Mouse (Mus musculus): ENCODE measurements at regions not wholly inside any gene's neighbourhood (a gene's known extent, or its start where the extent isn't known, plus 50 kb on each side); places are given as distances from the start of the nearest gene placed in this dataset.

DNA sequence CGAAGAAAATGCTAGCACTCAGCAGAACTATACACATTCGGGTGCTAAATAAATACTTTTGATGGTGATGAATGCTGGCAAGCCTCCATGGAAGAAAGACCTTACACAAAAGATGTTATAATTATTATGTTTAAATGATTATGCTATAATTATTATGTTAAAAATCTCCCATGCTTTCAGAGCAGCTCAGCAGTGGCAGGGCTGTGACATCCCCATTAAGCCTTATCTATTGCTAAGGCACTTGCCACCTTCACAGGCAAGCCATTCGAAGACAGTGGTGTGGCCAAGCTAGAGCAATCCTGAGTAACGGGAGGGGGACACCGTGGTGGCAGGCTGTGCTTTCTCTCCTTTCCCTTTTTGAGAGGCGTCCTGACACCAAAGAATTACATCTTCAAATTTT is 869.9 kb downstream of the Tmem182 start:
- H3K9ac ChIP-seq (replicated peaks; ENCODE audit: low read length, poor library complexity, severe bottlenecking): no peak overlapping the region
- no peaks in the 10 kb centered on the region for H3K36me3 ChIP-seq (ENCODE audit: insufficient read depth, low read length)
- H3K4me3 ChIP-seq (ENCODE audit: low read depth, low read length): no peak overlapping the region
- no peaks in the 10 kb centered on the region for H3K9me3 ChIP-seq (ENCODE audit: low read length)
- WGBS: 51% methylated on average over 6 of the region's 6 CpGs
- H3K4me1 ChIP-seq (ENCODE audit: insufficient read depth, low read length): no peaks in the 10 kb centered on the region
- ATAC-seq (ENCODE audit: low FRiP score): no peak
- H3K4me2 ChIP-seq (ENCODE audit: low read depth, low read length, poor library complexity, severe bottlenecking): no peak overlapping the region
- TF ChIP-seq CTCF (IDR thresholded peaks at IDR 0.05): no peak
- H3K27ac ChIP-seq (ENCODE audit: low read depth, low read length): no peak overlapping the region
- DNase-seq (ENCODE audit: low spot score): no peak
- no peaks in the 10 kb centered on the region for H3K27me3 ChIP-seq (ENCODE audit: insufficient read depth, low read length)

DNA sequence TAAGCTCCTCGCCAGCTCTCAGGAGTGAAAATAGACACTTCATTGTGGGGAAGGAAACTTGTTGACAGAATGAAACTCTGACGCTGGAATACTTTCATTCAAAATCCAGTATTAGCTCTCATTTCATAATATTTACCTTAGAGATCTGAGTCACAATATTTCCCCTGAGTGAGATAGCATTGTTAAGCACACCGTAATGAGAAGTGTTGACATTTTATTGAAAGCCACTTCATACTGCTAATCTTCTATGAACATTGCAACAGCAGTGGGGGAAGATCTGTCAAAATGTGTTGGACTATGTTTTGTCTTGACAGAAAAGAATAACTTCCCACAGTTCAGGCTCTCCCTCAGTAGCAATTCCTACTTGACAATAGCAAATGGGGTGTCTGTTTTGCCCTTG is 900.3 kb downstream of the Tmem182 start:
- no peak overlapping the region for H3K27ac ChIP-seq (ENCODE audit: low read depth, low read length)
- no peak overlapping the region for H3K4me2 ChIP-seq (ENCODE audit: low read depth, low read length, poor library complexity, severe bottlenecking)
- ATAC-seq (ENCODE audit: low FRiP score): no peak
- DNase-seq (ENCODE audit: low spot score): no peak
- 72% methylated on average over 3 of the region's 3 CpGs for WGBS
- no peaks in the 10 kb centered on the region for H3K27me3 ChIP-seq (ENCODE audit: insufficient read depth, low read length)
- no peaks in the 10 kb centered on the region for H3K36me3 ChIP-seq (ENCODE audit: insufficient read depth, low read length)
- no peaks in the 10 kb centered on the region for H3K4me1 ChIP-seq (ENCODE audit: insufficient read depth, low read length)
- no peak overlapping the region for H3K9ac ChIP-seq (replicated peaks; ENCODE audit: low read length, poor library complexity, severe bottlenecking)
- no peak for TF ChIP-seq CTCF (IDR thresholded peaks at IDR 0.05)
- H3K4me3 ChIP-seq (ENCODE audit: low read depth, low read length): no peak overlapping the region
- no peaks in the 10 kb centered on the region for H3K9me3 ChIP-seq (ENCODE audit: low read length)

DNA sequence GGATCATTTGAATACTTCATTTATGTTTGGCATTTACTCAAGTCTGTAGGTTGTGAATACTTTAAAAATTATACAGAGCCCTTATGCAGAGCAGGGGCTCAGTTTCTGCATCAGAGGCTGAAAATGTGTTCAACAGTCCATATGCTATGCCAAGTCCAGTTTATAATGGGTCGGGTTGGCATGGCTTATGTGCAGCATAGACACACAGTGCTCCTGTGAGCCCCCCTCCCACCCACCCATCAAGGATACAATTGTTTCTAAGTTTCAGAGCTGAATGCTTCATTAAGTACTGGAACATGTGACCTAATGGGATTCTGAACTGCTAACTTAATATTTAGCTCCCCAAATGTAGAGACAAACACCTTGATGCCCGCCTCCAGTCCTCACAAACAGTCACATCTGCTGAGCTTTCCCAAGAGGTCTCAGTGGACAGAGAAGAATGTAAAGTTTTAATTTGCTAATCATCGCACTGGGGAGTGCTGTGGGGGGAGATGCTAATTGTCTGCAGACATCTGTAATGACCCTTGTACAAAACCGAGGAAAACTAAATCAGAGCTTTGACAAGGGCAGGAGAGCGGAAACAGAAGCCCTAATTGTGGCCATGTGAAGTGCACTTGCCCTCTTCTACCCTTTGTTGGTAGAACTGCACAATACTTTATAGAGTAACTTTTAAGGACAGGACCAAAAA is 937.4 kb downstream of the Tmem182 start:
- DNase-seq (ENCODE audit: low spot score) (peak; percentile 13), ATAC-seq (ENCODE audit: low FRiP score) (no peak)
- no peak overlapping the region for H3K27ac ChIP-seq (ENCODE audit: low read depth, low read length)
- no peak for TF ChIP-seq CTCF (IDR thresholded peaks at IDR 0.05)
- no peak overlapping the region for H3K4me3 ChIP-seq (ENCODE audit: low read depth, low read length)
- no peaks in the 10 kb centered on the region for H3K27me3 ChIP-seq (ENCODE audit: insufficient read depth, low read length)
- H3K4me1 ChIP-seq (ENCODE audit: insufficient read depth, low read length): no peaks in the 10 kb centered on the region
- no peaks in the 10 kb centered on the region for H3K36me3 ChIP-seq (ENCODE audit: insufficient read depth, low read length)
- 52% methylated on average over 5 of the region's 5 CpGs for WGBS
- H3K9me3 ChIP-seq (ENCODE audit: low read length): no peaks in the 10 kb centered on the region
- H3K4me2 ChIP-seq (ENCODE audit: low read depth, low read length, poor library complexity, severe bottlenecking): no peak overlapping the region
- no peak overlapping the region for H3K9ac ChIP-seq (replicated peaks; ENCODE audit: low read length, poor library complexity, severe bottlenecking)

DNA sequence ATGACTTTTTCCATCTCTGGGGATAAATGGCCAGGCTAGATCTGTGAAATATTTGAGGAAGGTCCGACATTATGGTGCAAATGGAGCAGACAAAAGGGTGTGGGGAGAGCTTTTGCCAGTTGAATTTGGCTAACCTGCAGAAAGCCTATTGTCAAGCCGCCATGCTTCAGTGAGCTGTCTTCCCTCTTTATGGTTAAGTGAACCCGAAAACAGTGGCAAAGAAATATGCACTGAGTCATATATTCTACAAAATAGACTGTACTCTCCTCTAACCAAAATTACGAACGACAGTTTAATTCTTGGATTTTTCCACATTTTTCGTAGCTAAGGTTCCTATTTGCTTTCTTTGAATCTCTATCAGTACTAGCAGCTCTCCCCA is 937.9 kb downstream of the Tmem182 start:
- no peak for DNase-seq (ENCODE audit: low spot score)

DNA sequence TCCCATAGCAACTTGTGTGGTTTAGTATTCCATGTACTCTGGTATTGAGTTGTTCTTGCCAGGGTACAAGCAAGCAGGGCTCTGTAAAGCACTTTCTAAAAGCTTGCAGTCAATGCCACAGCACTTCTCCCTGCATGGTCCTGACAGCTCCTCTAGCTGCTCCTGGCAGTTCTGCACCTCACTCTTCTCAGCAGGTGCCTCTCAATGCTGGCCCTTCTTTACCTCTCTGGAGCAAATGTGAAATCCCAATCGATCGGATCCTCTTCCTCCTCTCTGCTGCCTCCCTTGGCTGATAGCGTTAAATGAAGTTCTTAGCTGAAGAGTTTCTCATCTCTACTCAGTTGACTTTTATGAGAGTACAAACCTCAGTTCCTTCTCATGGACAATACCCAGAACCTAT is 939.1 kb downstream of the Tmem182 start:
- no peaks in the 10 kb centered on the region for H3K9me3 ChIP-seq (ENCODE audit: low read length)
- no peak overlapping the region for H3K27ac ChIP-seq (ENCODE audit: low read depth, low read length)
- H3K4me2 ChIP-seq (ENCODE audit: low read depth, low read length, poor library complexity, severe bottlenecking): no peak overlapping the region
- H3K4me3 ChIP-seq (ENCODE audit: low read depth, low read length): no peak overlapping the region
- ATAC-seq (ENCODE audit: low FRiP score) (no peak), DNase-seq (ENCODE audit: low spot score) (no peak)
- H3K36me3 ChIP-seq (ENCODE audit: insufficient read depth, low read length): no peaks in the 10 kb centered on the region
- H3K27me3 ChIP-seq (ENCODE audit: insufficient read depth, low read length): no peaks in the 10 kb centered on the region
- 46% methylated on average over 3 of the region's 3 CpGs for WGBS
- no peak overlapping the region for H3K9ac ChIP-seq (replicated peaks; ENCODE audit: low read length, poor library complexity, severe bottlenecking)
- H3K4me1 ChIP-seq (ENCODE audit: insufficient read depth, low read length): no peaks in the 10 kb centered on the region
- 0 out of 2 replicates have a peak, but pooled peaks have one; percentile 13 for TF ChIP-seq CTCF (IDR thresholded peaks at IDR 0.05)

More for the DNA sequence above, 937.9 kb downstream of the Tmem182 start:
- Histone ChIP-seq H3K36me3 (ENCODE audit: insufficient read depth, low read length) (no peaks in the 10 kb centered on the region), H3K4me2 (ENCODE audit: low read depth, low read length, poor library complexity, severe bottlenecking) (no peak overlapping the region), H3K27me3 (ENCODE audit: insufficient read depth, low read length) (no peaks in the 10 kb centered on the region), H3K27ac (ENCODE audit: low read depth, low read length) (no peak overlapping the region), H3K4me3 (ENCODE audit: low read depth, low read length) (no peak overlapping the region), H3K4me1 (ENCODE audit: insufficient read depth, low read length) (no peaks in the 10 kb centered on the region), H3K9ac (replicated peaks; ENCODE audit: low read length, poor library complexity, severe bottlenecking) (no peak overlapping the region), H3K9me3 (ENCODE audit: low read length) (no peaks in the 10 kb centered on the region)
- no peak for ATAC-seq (ENCODE audit: low FRiP score)
- TF ChIP-seq CTCF (IDR thresholded peaks at IDR 0.05): no peak
- 51% methylated on average over 6 of the region's 6 CpGs for whole genome bisulfite sequencing

DNA sequence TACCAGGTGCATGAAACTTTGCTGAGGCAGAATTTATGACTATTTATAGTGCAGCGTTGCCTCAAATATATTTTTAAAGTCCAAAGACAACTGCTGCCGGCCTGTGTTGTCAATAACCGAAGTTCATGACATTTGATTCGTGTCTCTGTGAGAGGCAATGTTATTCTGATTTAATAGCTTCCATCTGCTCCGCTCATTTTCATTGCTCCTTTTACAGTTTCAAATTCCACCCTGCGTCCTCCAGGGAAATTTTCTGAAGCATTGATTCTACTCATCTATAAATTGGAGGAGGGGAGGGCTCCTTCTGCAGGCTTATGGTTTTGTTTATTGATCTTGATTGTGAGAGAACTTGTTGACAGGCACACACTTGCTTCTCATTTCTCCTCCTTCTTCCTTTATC is 936.2 kb upstream of the Pou3f3 start:
- Histone ChIP-seq H3K4me1 (ENCODE audit: insufficient read depth, low read length) (no peaks in the 10 kb centered on the region), H3K36me3 (ENCODE audit: insufficient read depth, low read length) (no peaks in the 10 kb centered on the region), H3K27ac (ENCODE audit: low read depth, low read length) (no peak overlapping the region), H3K9me3 (ENCODE audit: low read length) (no peaks in the 10 kb centered on the region), H3K9ac (replicated peaks; ENCODE audit: low read length, poor library complexity, severe bottlenecking) (no peak overlapping the region), H3K27me3 (ENCODE audit: insufficient read depth, low read length) (no peaks in the 10 kb centered on the region), H3K4me3 (ENCODE audit: low read depth, low read length) (no peak overlapping the region), H3K4me2 (ENCODE audit: low read depth, low read length, poor library complexity, severe bottlenecking) (no peak overlapping the region)
- ATAC-seq (ENCODE audit: low FRiP score): no peak
- no peak for DNase-seq (ENCODE audit: low spot score)
- TF ChIP-seq CTCF (IDR thresholded peaks at IDR 0.05): no peak
- 78% methylated on average over 6 of the region's 6 CpGs for WGBS

Data from midbrain, postnatal 0 days (tissue).